Mouse (Mus musculus) small intestine, adult 2 months (tissue): Measurements from ENCODE around the gene Ghsr.

Source experiments
- CTCF ChIP-seq: fragments of 200-500 bp; IDR thresholded peaks from 2 replicates; pipeline ENCODE4 v1.5.1; 2012; ENCODE audit warnings: low read depth, mild to moderate bottlenecking, control low read depth, inconsistent platforms, low read length, moderate library complexity, mixed read lengths; ENCODE audit not compliant: insufficient replicate concordance, insufficient read length; ENCODE audit errors: extremely low read depth
- POLR2A ChIP-seq: fragments of 200-500 bp; IDR thresholded peaks from 2 replicates; pipeline ENCODE4 v1.6.1; 2012; ENCODE audit warnings: low read depth, mild to moderate bottlenecking, control low read depth, inconsistent platforms, low read length, moderate library complexity

DNA sequence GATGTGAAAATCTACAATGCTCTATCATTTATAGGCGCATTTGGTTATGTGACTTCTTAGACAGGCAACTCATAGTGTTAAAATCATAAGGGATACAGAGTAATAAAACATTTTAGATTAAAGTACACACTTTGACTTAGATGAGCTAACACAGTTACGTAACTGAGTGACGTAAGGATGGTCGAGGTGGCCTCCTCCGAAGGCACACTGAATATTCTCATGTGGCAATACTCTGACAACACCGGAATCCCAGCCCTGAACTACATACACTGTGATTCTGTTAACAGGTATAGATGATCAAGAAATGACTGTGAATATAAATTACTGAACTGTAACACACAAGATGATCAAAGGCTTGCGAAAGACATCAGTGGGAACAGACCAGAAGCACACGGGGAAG lies 47.5 kb downstream of the Ghsr start:
- TF ChIP-seq CTCF (no peak), POLR2A (no peak)
